Mouse (Mus musculus) thymus, postnatal 14 days (tissue): ENCODE results near the gene Klf12.
A peak's percentile ranks its signal among the peaks of the same experiment; 100 is the strongest.

Experiments
- DNase-seq: peaks from one replicate; pipeline ENCODE4 v3.0.0; 2021

The Klf12 gene

DNA sequence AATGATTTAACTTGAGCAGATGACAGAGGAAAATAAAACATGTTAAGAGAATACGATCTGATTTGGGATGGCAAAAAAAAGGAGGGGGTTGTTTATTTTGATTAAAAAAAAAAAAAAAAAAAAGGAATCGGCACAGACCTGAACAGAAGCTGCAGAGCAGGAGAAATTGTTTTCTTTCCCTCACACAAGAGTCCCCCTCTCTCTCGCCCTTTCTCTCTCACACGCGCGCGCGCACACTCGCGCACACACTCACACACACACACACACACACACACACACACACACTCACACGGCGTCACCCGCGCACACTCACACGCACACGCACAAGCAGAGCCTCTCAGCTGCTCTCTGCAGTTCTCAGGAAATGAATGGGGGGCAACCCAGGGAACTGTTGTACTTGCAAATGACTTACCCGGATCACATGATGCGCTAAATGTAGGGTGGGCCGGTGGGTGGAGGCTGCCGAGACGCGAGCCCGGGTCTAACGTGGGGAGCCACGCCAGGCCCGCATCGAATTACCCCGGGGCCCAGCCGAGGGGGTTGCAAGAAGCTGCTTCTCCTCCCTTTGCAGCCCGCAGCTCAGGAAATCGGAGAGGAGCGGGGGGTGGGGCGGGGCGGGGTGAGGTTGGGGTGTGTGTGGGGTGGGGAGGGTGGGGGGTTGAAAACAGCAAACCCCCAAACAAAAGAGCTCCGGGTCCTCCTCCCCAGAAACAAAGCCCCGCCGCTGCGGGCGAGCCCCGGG lies at the start of gene Klf12:
TSS of gene Klf12 (minus strand) at position 561 of the 742 bp plus-strand sequence.
- peak; percentile 48 for DNase-seq

DNA sequence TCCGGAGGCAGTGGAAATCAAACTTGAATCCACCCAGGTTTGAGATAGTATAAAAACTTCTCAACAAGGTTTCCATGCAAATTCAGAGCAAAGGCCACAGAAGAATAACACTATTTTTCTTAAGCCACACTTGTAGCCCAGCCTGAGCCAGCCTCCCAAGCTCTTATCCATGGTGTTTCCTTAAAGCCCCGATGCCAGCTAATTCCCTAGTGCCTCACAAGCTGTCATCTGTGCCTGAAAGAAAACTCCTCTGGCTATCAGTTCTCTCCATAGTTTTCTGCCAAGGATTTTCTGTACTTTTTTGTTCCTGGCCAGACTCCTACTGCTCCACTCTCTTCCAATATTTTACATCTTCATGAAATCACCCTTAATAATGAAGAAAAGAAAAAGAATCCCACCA lies 48.9 kb upstream of the Klf12 start:
- no peak for DNase-seq

DNA sequence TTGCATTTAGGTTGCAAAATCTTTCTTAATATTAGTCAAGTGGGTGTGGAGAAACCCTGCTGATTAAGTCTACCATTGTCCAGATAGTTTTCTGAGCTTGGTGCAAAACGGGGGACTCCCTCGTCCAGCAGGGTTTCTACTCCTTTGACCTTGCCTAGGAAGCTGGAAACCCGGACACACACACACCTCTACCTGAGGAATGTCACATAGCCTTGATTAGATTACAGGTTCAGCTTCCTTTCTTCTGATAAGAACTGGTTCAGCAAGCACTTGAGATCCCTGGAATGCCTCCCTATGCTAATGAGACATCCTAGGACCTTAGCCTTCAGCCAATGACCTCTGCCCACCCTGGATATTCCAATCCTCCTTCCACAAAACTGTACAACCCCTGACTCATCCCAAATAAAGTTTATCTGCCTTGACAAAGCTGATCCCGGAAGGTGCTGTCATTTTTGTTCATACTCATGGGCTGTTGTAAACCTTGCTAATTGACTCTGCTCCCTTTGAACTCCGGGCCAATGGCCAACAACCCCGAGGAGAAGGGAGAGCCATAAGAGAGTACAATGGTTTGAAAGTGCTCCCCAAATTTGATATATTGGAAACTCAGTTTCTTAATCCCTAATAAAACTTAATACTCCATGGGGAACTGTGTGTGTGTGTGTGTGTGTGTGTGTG lies 44.3 kb upstream of the Klf12 start:
- DNase-seq, result no peak

DNA sequence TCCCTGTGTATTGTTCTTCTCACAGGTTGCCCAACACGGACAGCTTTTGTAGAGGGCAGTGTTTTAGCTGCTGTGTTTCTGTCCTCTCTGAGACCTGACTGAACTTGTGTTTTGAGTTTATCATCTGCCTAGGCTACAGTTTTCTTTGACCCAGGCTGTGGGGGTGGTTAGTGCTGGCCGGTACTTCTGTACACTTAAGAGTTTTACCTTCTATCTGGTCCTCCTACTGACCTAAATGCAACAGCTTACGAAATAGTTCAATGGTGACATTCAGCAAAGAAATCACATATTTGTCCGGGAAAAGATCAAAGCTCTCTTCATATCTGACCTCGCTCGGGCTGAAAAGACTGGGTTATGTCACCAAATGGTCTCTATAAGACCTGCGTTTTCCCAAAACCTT lies 39.8 kb upstream of the Klf12 start:
- no peak for DNase-seq

DNA sequence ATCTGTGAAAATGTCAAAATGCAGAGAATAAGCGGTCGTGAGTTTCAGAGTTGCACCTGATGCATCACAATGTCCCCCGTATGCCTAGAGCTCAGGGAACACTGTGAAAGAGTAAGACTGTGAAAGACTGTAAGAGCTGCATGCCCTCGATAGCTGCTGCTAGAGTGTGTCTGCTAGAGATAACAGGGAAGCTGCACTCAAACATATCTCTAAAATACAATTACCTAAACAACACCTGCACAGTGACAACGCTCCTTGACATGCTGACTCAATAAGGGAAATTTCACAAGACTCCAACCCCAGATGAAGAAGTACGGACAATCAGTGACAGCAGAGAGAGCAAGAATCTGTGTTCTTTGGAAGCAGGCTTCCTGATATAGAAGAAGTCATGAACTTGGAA lies 37.5 kb upstream of the Klf12 start:
- DNase-seq, result no peak

DNA sequence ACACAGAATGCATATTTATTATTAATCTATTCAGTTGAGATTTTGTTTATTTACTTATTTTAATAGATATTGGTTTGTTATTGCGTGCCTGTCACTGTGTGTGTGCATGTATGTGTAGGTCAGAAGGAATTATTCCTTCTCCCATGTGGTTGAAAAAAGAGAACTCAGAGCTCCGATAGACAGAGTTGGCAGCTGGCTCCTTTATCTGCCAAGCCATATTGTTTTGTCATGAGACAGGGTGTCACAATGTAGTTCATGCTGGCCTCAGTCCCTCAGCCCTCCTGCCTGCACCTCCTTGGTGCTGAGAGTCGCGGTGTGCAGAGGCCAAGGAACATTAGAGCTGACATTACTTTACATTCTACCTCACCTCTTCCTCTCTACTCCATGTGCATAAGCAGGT lies 32.3 kb upstream of the Klf12 start:
- no peak for DNase-seq

DNA sequence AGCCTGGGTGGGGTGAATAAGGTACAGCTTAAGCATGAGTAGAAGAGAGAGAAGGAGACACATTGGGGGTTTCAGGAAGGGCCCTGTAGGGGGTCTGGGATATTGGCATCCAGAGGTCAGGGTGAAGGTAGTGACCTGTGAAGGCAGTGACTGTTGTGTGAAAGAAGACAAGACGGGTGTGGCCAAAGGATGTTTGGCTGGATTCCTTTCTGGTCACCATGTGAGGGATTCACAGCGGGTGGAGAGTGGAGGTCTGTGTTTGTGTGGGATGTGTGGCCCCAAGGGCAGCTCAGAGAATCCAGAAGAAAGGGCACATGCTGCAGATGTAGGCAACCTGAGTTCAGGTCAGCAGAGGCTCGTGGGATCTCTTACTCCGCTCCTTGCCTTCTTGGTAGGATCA lies 29.6 kb upstream of the Klf12 start:
- DNase-seq, result no peak

DNA sequence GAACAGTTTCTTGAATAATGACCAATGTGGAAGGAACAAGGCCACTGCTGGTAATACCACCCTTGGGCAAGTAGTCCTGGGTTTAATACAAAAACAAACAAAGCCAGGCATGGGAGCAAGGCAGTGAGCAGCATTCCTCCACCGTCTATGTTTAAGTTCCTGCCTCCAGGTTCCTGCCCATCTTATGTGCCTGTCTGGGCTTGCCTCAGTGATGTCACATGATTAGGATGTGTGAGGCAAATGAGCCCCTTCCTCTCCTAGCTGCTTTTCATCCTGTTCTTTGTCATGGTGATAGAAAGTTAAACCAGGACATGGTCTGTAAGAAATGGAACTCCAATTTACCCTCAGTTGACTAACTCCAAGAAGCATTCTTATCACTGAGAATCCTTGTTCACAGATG lies 16.4 kb upstream of the Klf12 start:
- no peak for DNase-seq

DNA sequence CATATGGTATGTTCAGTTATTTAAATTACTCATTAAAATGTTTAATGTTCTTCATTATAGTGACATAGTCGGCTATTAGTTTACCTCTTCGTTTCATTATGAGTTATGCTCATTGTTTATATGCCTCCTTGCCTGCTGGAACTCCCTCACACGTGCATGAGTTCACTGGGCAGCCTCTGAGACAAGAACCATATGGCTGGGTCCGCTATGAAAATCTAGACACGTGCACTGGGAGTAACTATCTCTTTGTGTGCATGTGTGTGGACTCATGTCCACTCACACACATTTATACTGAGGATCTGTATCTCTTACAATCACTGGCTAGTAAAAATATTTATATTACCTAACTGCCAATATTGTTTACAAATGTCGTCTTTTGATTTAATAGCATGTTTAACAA lies 14.4 kb upstream of the Klf12 start:
- no peak for DNase-seq

DNA sequence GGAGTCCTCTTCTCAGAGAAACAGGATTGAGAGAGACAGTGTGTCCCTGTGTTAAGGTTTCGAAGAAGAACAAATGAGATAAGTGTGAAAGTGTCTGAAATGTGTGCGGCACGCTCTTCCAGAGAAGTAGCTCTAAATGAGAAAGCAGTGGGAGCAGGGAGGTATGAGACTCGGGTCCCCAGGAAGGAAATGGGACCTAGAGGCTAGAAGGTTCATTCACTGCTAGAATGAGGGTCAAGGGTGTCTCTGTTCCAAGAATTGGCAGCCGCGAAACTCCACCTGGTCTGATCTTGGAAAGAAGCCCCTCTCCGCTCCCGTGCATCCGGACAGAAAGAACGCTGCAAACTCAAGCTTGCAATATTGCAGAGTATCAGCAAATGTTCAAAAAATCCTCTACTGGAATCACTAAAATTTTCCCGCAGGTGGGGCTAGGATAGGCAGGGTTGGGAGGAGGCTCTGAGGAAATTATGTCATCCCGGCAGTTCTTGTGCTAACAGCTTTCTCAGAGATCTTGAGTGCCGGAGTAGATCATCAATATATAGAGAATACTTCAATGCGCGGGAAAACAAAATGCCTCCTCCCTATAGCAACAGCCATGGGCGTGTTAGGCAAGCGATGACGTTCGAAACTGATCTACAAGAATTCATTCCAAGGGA lies 2.2 kb upstream of the Klf12 start:
- no peak for DNase-seq

DNA sequence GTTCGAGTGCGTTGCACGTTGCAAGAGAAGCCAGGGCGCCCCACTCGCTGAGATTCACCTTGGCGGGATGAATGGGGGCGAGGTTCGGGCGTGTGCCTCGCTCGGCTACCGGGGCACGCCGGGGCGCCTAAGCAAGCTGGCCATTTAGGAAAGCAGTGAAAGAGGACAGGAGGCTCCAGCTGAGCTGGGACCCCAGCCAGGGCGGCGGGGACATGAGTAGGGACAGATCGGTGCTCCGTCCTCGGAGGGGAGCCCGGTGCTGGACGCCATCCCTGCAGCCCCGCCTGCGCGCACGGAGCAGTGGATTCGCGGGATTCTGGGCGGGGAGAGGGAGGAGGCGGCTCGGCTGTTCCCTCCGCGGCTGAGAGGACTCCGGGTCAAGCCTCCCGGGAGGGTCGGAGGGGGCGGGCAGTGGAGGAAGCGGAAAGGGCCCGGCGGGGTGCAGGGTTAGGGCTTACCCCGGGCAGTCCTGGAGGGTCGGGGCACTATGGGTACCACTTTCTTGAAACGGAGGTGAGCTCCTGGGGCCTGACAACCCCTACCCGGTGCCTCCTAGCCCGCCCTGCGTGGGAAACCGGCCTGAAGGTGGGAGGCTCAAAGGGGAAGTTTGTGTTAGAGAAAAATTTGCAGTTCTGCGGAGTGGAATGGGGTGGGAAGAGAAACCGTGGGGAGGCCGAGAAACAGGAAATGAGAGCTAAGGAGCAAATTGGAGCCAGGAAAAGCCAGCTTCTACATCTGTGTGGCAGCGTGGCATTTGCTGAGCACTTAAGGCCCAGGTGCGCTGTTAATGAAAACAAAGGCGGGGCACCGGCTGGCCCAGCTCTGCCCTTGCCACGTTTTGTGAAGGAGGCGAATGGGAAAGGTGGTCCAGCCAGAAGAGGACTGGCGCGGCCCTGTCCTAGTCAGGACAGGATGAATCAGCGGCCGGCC lies 1.4 kb upstream of the Klf12 start:
- DNase-seq, result peak; percentile 17

DNA sequence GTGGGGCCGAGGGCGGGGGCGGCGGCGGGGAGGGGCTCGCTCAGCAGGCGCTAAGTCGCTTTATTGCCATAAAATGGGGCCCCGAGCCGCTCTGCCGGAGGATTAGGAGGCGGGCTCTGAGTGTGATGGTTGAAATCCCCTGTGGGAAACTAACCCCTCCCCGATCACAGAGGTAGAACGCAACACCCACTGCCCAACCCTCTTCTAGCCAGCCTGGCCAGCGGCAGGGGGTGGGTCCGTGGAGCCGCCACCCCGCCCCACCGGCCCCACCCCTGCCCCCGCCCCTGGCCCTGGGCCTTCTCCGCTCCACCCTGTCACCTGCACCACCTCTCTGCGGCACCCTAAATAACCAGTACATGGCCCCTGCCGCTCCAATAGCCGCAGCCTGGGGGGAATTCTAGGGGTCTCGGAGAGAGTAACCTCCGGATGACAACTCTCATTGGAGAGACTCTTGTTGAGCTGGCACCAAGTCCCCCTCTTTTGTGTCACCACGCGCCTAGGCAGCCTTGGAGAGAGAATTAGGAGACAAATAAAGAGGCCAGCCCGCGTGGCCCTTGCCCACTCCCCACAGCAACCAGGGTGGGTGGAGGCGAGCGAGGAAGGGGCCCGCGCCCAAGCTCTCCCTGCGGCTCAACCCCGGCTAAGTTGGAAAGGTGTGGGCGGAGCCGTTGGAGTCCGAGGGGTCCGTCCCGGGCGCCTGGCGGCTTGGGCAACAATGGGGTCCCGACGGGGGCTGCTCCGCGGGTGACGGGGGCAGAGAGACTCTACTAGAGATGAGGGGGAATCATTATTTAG lies 579 bp upstream of the Klf12 start:
- DNase-seq, result peak; percentile 35

DNA sequence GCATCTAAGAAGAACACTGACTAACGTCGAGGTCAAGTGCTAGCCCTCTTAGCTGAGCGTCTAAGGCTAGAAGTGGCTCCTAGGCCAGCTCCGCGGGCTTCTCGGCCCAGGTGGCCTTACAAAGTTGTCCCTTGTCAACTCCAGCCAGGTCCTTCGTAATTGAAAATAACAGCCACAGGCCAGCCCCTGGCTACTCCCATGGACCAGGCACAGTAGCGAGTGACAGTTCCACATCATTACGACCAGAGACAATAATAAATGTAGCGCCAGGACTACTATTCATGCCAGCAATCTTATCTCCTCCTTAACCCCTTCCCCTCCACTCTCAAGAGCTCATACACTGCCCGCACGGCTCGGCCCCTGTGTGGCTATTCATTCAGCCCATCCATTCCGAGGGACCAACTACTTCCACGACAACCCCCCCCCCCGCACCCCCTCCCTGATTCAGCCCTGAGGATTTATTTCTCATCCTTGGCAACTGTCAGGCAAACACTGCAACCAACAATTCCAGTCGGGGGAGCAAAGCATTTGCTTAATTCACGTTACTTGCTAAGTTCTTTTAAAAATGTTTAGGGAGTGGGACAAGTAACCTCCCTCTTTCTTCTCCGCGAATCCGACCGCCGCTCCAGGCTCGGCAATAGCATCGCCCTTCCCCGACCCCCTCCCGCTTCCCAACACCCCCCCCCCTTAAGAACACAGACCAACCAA lies 914 bp downstream of the Klf12 start:
- DNase-seq, result no peak

DNA sequence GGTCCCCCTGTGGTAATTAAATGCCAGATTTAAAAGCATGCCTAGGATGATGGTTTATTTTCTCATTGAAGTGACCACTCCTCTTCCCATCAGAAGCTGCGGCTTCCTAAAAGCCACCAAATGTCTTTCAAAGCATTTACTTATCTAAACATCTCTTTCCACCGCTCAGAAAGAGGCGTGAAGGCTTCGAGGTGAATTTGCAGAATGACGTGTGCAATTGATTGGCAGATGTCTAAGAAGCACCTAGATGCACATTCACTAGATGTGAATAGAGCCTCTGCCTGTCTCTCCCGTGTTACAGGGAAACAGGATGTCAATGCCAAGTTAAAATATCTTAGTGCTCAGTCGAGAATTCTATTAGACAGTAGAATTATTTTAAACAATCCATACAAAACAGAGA lies 1.8 kb downstream of the Klf12 start:
- DNase-seq, result no peak

DNA sequence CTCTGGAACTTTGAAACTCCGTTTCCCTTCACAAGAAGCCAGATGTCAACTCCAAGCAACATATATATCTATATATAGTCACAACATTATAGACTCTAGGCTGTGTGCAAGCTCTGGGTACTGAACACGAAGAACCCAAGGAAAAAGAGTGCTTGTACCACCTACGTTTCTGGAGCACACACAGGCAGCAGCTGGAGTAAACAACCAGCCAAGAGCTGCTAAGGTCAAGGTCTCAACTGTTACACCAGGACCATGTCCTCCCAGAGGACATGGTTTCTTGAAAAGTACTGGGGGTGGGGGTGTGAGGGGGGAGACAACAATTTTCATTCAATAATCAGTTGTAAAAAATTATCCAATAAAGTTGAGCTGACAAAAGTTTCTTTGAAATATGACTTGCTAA lies 2.7 kb downstream of the Klf12 start:
- DNase-seq, result no peak

DNA sequence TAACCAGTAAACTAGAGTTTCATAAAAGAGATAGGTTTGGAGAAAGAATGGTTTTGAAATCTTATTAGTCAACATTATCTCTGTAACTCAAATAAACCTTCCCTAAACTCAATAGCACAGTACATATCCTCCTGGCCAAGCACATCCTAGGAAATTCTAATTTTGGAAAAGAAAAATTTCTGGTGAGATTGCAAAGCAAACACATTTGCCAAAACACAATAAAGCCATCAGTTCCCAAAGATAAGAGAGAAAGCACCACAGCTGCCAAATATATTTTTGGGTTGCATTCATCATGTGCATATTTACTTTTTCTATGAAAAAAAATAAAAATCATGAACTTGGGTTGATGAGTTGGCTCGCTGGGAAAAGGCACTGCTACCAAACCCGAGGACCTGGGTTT lies 10.3 kb downstream of the Klf12 start:
- DNase-seq, result no peak

DNA sequence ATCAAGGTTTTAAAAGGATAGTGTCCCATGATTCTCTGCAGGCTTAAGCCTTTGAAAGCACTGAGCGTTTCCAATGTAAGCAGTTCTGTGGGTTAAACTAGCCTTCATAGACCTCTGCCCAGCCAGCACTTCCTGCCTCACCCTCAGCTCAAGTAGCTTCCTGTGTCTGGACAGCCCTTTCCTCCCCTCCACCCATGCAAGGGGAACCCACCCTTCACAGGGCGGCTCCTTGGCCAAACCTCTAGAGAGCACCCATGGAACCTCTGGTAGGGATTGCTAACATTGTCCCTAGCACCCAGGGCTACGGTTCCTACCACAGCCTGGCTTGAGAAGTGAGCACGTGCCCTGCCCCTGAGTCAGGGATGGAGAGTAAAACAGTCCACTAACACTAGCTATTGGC lies 23.9 kb downstream of the Klf12 start:
- no peak for DNase-seq

DNA sequence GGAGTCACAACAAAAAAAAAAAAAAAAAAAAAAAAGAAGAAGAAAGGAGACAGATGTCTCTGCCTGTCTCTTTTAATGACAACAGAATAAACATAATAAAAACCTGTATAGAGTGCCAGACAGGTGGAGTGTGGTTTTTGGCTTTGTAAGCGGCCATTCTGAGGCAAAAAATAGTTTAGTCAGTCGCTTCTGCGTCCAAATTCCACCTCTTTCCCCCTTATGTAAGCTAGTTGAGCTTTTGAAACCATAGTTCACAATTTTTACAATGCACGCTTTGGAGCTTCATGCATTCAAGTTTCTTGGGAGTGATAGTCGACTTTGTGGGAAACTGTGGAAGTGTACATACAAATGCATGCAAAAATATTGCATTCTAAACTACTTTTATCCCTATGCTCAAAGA lies 41.4 kb downstream of the Klf12 start:
- no peak for DNase-seq

DNA sequence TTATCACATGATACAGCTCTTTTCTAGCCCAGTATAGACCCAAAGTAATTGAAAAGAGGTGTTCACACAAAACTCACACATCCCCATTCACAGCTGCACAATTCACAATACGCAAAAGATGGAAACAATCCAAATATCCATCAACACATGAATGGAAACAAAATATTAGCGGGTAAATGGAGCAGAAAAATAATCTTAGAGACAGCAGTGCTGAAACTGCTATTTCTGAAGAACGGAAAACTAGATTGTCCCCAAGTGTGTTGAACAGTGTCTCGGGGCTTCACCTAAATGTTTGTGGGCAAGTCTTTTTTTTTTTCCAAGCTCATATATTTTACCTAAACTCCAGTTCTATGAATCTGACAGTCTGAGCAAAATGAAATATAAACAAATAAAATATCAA lies 44.6 kb downstream of the Klf12 start:
- no peak for DNase-seq

DNA sequence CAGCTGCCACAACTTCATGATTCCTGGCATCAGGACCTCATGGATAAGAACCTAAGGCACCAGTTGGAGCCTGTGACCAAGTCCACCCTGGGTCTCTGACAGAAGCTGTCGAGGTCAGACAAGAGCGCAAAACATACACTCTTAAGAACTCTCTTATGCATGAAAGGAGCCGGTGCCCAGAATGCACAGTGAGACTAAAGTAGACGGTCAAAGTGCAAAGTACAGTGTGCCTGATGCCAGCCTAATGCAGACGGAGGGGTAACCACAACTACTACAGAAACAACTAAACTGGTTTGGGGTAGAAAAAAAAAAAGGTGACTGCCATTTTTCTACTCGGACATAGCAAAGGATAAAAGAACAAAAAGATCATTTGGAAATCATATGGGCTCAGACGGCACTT lies 47.7 kb downstream of the Klf12 start:
- no peak for DNase-seq

DNA sequence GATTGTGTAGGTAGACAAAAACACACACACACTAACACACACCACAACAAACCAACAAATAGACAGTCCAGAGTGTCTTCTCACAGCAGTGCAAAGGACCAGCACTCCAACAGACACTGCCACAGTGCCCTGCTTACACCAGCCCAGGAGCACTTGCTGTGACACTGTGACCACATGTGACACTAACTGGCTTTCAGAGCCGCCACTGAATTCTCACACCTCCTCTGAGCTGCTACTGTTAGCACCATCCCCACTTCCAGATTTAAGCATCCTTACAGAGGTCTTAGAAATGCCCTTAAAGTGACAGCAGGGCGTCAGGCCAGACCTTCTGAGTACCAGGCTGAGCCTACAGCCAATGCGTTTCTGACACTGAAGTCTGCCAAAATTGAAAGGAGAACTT lies 48.7 kb downstream of the Klf12 start:
- no peak for DNase-seq

DNA sequence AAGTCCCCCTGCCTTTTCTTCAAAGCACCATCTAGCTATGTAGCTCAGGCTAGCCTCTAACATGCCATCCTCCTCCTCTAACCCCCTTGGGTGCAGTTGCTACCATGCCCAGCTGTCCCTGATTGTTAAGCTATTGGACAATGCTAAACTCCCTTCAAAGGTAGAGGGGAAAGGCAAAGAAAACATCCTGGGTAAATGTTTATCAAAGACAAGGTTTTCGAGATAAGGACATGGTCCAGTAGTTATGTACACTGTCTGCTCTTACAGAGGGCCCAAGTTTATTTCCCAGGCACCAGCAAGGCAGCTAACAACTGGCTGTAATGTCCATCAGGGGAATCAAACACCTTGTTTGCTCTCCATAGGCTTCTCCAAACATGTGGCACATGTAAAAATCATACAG lies 53.1 kb downstream of the Klf12 start:
- DNase-seq, result no peak
